Mouse (Mus musculus): ENCODE measurements around the gene Nt5c. TPM values are rescaled to one million over a fixed set of nuclear protein-coding genes. Genes with fewer than 3 reads are reported as not detected.

Nt5c gene
- total and polyA plus RNA-seq, 2 experiments = 32.6 to 39.2 TPM

DNA sequence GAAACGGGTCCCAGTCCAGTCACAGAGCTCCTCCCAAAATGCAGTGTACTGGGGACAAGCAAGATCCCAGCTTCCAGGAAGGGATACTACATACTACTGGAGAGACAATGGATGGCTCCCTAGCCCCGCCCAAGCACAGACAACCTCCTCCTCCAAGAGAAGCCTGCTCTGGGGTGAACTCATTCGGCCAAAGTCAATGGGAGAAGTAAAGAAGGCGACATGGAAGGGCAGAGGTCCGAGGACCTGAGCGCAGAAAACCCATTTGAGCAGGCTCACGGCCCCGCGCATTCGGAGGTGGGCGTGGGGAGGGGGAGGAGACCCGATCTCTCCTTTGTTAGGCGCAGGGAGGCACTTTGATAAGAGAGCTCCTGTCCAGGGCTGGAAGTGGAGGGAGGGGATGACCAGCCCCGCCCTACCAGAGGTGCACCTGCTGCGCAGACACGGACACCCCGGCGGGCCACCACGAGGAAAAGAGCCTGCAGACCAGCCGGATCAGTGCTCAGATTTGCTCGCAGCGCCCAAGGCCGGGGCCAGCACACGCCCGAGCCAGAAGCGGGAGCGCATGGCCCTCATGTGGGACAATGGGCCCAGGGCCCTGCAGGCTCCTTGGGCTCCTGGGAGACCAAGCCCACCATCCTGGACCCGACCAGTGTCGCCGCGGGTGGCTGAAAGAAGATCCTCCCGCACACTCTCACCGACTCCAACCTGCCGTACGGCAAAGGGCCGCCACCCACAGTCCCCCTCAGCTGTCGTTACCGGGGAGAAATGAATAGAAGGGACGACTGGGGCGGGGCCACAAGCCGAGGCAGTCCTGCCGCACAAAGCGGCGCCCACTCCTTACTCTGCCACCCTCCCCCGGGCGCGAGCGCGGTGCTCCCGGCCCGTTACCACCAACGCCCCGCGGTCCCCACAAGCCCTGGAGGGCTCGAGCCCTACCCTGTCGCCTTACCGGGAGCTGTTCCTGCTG lies 21.9 kb upstream of the Nt5c start:
- no peak for DNase-seq (ENCODE audit: extremely low read depth, low read depth, low spot score)
- WGBS = 2% methylated on average over 57 of the region's 57 CpGs
- Histone ChIP-seq H3K27me3 (ENCODE audit: control insufficient read depth, insufficient read depth, low read length) (no peaks in the 10 kb centered on the region), H3K36me3 (ENCODE audit: control insufficient read depth, insufficient read depth, low read length) (no peaks in the 10 kb centered on the region), H3K4me3 (ENCODE audit: insufficient read depth, low read depth, low read length) (peak overlapping the region; percentile 92), H3K79me2 (ENCODE audit: control insufficient read depth, insufficient read depth, low read length) (0 out of 2 replicates have a peak, but pooled peaks cover 3% of the 10 kb centered on the region), H3K9ac (ENCODE audit: low read depth, low read length) (peak overlapping the region; percentile 96), H3K4me1 (ENCODE audit: control insufficient read depth, insufficient read depth, low read length) (peaks cover 11% of the 10 kb centered on the region; the same call in 1 of the 2 replicates), H3K27ac (replicated peaks; ENCODE audit: insufficient read depth, low read depth, low read length) (peak overlapping the region; percentile 53)
- TF ChIP-seq CTCF (IDR thresholded peaks at IDR 0.05; ENCODE audit: low read depth, low read length) (no peak), POLR2A (IDR thresholded peaks at IDR 0.05; ENCODE audit: extremely low read depth, insufficient read depth, low read length) (no peak)

GRCm38 (mm10) chr11:115512407-115513183 lies 20.9 kb upstream of the Nt5c start:
- DNase-seq (ENCODE audit: extremely low read depth, low read depth, low spot score) = peak; percentile 31

DNA sequence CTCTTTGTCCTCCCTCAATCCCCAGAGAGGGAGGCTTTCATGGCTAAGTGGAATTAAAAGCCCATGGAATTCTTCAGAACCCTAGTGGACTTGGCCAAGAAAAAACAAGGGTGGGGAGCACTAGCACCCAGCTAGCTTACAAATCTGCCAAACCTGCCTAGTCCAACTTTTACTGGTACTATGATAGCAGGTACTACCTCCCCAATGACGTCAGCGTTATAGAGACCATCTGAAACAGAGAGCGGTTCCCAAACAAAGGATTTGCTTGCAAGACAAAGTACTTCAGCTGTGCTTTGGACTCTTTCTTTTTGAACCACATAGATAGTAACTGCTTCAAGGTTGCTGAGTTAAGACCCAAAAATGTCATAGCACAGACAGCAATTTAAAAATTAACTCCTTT lies 20.3 kb upstream of the Nt5c start:
- no peak overlapping the region for H3K4me3 ChIP-seq (ENCODE audit: insufficient read depth, low read depth, low read length)
- 62% methylated on average over 3 of the region's 3 CpGs for WGBS
- no peaks in the 10 kb centered on the region for H3K36me3 ChIP-seq (ENCODE audit: control insufficient read depth, insufficient read depth, low read length)
- H3K4me1 ChIP-seq (ENCODE audit: control insufficient read depth, insufficient read depth, low read length) = peaks cover 13% of the 10 kb centered on the region
- peaks cover 5% of the 10 kb centered on the region; the same call in 1 of the 2 replicates for H3K79me2 ChIP-seq (ENCODE audit: control insufficient read depth, insufficient read depth, low read length)
- H3K9ac ChIP-seq (ENCODE audit: low read depth, low read length) = no peak overlapping the region
- TF ChIP-seq POLR2A (IDR thresholded peaks at IDR 0.05; ENCODE audit: extremely low read depth, insufficient read depth, low read length) (no peak), CTCF (IDR thresholded peaks at IDR 0.05; ENCODE audit: low read depth, low read length) (no peak)
- no peak for DNase-seq (ENCODE audit: extremely low read depth, low read depth, low spot score)
- H3K27ac ChIP-seq (replicated peaks; ENCODE audit: insufficient read depth, low read depth, low read length) = no peak overlapping the region
- H3K27me3 ChIP-seq (ENCODE audit: control insufficient read depth, insufficient read depth, low read length) = no peaks in the 10 kb centered on the region

More at GRCm38 (mm10) chr11:115512407-115513183, 20.9 kb upstream of the Nt5c start:
- Histone ChIP-seq H3K4me1 (ENCODE audit: control insufficient read depth, insufficient read depth, low read length) (peaks cover 13% of the 10 kb centered on the region), H3K9ac (ENCODE audit: low read depth, low read length) (no peak overlapping the region), H3K27me3 (ENCODE audit: control insufficient read depth, insufficient read depth, low read length) (no peaks in the 10 kb centered on the region), H3K79me2 (ENCODE audit: control insufficient read depth, insufficient read depth, low read length) (0 out of 2 replicates have a peak, but pooled peaks cover 3% of the 10 kb centered on the region), H3K36me3 (ENCODE audit: control insufficient read depth, insufficient read depth, low read length) (no peaks in the 10 kb centered on the region), H3K27ac (replicated peaks; ENCODE audit: insufficient read depth, low read depth, low read length) (peak overlapping the region; percentile 25), H3K4me3 (ENCODE audit: insufficient read depth, low read depth, low read length) (peak overlapping the region; percentile 92)
- WGBS = 64% methylated on average over 8 of the region's 8 CpGs
- TF ChIP-seq CTCF (IDR thresholded peaks at IDR 0.05; ENCODE audit: low read depth, low read length) (no peak), POLR2A (IDR thresholded peaks at IDR 0.05; ENCODE audit: extremely low read depth, insufficient read depth, low read length) (no peak)

DNA sequence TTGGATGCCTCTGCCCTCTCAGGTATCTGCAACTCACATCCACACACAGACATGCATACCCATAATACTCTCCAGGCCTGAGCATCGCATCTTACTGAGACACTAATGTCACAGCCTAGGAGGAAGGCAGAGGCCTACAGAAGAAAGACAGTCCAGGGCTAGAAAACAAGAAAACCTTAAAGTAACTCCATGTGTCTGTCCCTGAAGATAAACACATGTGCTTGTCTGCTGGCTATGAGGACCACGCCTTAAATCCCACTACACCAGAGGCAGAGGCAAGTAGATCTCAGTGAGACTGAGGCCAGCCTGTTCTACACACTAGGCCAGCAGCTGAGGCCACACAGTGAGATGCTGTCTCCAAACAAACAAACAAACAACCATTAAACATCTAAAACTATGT lies 19.5 kb upstream of the Nt5c start:
- TF ChIP-seq POLR2A (IDR thresholded peaks at IDR 0.05; ENCODE audit: extremely low read depth, insufficient read depth, low read length) = no peak
- TF ChIP-seq CTCF (IDR thresholded peaks at IDR 0.05; ENCODE audit: low read depth, low read length) = no peak
- Histone ChIP-seq H3K9ac (ENCODE audit: low read depth, low read length) (no peak overlapping the region), H3K79me2 (ENCODE audit: control insufficient read depth, insufficient read depth, low read length) (peaks cover 8% of the 10 kb centered on the region; the same call in 1 of the 2 replicates), H3K4me1 (ENCODE audit: control insufficient read depth, insufficient read depth, low read length) (peaks cover 13% of the 10 kb centered on the region), H3K36me3 (ENCODE audit: control insufficient read depth, insufficient read depth, low read length) (no peaks in the 10 kb centered on the region), H3K27me3 (ENCODE audit: control insufficient read depth, insufficient read depth, low read length) (no peaks in the 10 kb centered on the region), H3K27ac (replicated peaks; ENCODE audit: insufficient read depth, low read depth, low read length) (no peak overlapping the region), H3K4me3 (ENCODE audit: insufficient read depth, low read depth, low read length) (no peak overlapping the region)
- DNase-seq (ENCODE audit: extremely low read depth, low read depth, low spot score) = no peak
- WGBS = 98% methylated on average over 2 of the region's 2 CpGs

- WGBS = 91% methylated on average over 5 of the region's 5 CpGs
- Histone ChIP-seq H3K79me2 (ENCODE audit: control insufficient read depth, insufficient read depth, low read length) (peaks cover 8% of the 10 kb centered on the region; the same call in 1 of the 2 replicates), H3K4me1 (ENCODE audit: control insufficient read depth, insufficient read depth, low read length) (peaks cover 13% of the 10 kb centered on the region), H3K9ac (ENCODE audit: low read depth, low read length) (no peak overlapping the region), H3K27me3 (ENCODE audit: control insufficient read depth, insufficient read depth, low read length) (no peaks in the 10 kb centered on the region), H3K36me3 (ENCODE audit: control insufficient read depth, insufficient read depth, low read length) (no peaks in the 10 kb centered on the region), H3K27ac (replicated peaks; ENCODE audit: insufficient read depth, low read depth, low read length) (no peak overlapping the region), H3K4me3 (ENCODE audit: insufficient read depth, low read depth, low read length) (no peak overlapping the region)
- no peak for DNase-seq (ENCODE audit: extremely low read depth, low read depth, low spot score)
- TF ChIP-seq POLR2A (IDR thresholded peaks at IDR 0.05; ENCODE audit: extremely low read depth, insufficient read depth, low read length) (no peak), CTCF (IDR thresholded peaks at IDR 0.05; ENCODE audit: low read depth, low read length) (no peak)
Observed at GRCm38 (mm10) chr11:115510507-115510888, 18.8 kb upstream of the Nt5c start.
